ENCODE assay signal across 24 mouse cellular contexts in the genomic region with DNA sequence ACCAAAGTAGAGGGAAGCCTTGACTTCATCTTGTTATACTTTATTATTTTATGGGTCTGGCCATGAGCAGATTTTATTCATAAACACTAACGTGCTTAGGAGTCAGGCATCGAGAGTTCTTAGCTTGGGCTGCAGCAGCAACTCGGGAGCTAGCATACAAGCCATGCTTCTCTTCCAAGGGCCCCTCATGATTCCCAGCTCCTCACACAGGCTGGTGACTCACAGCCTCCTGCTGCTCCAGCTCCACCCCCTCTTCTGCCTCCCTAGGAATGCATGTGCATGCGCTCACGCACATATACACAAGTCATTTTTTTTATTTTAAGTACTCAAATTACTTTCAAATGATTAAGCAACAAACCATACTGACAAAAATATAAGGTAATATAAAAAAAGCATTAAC. TPM values are rescaled to one million over a fixed set of nuclear protein-coding genes. Genes with fewer than 3 reads are reported as not detected.
DNase-seq lines count a peak whose midpoint lies in the region; ATAC-seq and TF ChIP-seq lines count a peak whose summit lies in the region.
"Had no signal": no experiment of that assay in that cellular context is flagged by ENCODE, and none has a peak within 500 bp of the region (broad histone marks: within the 10 kb centered on the region; RNA-seq: fewer than 3 reads in every experiment).

No protein-coding gene starts in this region.

- no peaks in the 10 kb centered on the region for H3K4me1 ChIP-seq in intestine, postnatal 0 days (replicated peaks; ENCODE audit: control insufficient read depth, insufficient read depth, low read length)
- no peaks in the 10 kb centered on the region for H3K4me1 ChIP-seq in intestine, embryonic 16.5 days (ENCODE audit: control insufficient read depth, insufficient read depth, low read length)
- H3K4me1 ChIP-seq in bone marrow macrophage, adult 2 months (ENCODE audit: control insufficient read depth, insufficient read depth, low read length): peaks cover 32% of the 10 kb centered on the region
- H3K4me1 ChIP-seq in thymus, adult 2 months (replicated peaks; ENCODE audit: control insufficient read depth, insufficient read depth, low read length): no peaks in the 10 kb centered on the region
- H3K4me1 ChIP-seq: embryonic facial prominence, embryonic 10.5 days; embryonic facial prominence, embryonic 12.5 days; forebrain, embryonic 13.5 days; forebrain, embryonic 15.5 days had no signal

- H3K9me3 ChIP-seq in intestine, postnatal 0 days (ENCODE audit: control insufficient read depth): no peaks in the 10 kb centered on the region
- no peaks in the 10 kb centered on the region for H3K9me3 ChIP-seq in intestine, embryonic 16.5 days (ENCODE audit: control insufficient read depth, low read length)
- H3K9me3 ChIP-seq: embryonic facial prominence, embryonic 10.5 days; embryonic facial prominence, embryonic 12.5 days; forebrain, embryonic 13.5 days; forebrain, embryonic 15.5 days; G1E had no signal

- no peak overlapping the region for H3K4me2 ChIP-seq in intestine, postnatal 0 days (replicated peaks; ENCODE audit: low read depth)
- H3K4me2 ChIP-seq in intestine, embryonic 16.5 days (ENCODE audit: low read depth, low read length): no peak overlapping the region
- H3K4me2 ChIP-seq: embryonic facial prominence, embryonic 12.5 days; forebrain, embryonic 13.5 days; forebrain, embryonic 15.5 days had no signal

- no peak overlapping the region for H3K4me3 ChIP-seq in intestine, postnatal 0 days (ENCODE audit: low read depth, low read length)
- no peak overlapping the region for H3K4me3 ChIP-seq in intestine, embryonic 16.5 days (ENCODE audit: low read length)
- H3K4me3 ChIP-seq in bone marrow macrophage, adult 2 months (ENCODE audit: insufficient read depth, low read length): no peak overlapping the region
- H3K4me3 ChIP-seq in thymus, adult 2 months (ENCODE audit: control insufficient read depth, insufficient read depth, low read length): no peak overlapping the region
- H3K4me3 ChIP-seq: embryonic facial prominence, embryonic 10.5 days; embryonic facial prominence, embryonic 12.5 days; forebrain, embryonic 13.5 days; forebrain, embryonic 15.5 days had no signal

- WGBS in intestine, postnatal 0 days: 82% methylated on average over 5 of the region's 5 CpGs
- WGBS in intestine, embryonic 16.5 days: 90% methylated on average over 5 of the region's 5 CpGs
- 99% methylated on average over 5 of the region's 5 CpGs for whole genome bisulfite sequencing in thymus, adult 2 months

- no peak for TF ChIP-seq POLR2A in bone marrow macrophage, adult 2 months (IDR thresholded peaks at IDR 0.05; ENCODE audit: borderline replicate concordance, low read depth, low read length)
- no peak for TF ChIP-seq POLR2A in thymus, adult 2 months (IDR thresholded peaks at IDR 0.05; ENCODE audit: control insufficient read depth, extremely low read depth, insufficient read depth, low read length, poor library complexity)

- no peak for TF ChIP-seq CTCF in intestine, postnatal 0 days (IDR thresholded peaks at IDR 0.05; ENCODE audit: low read depth)
- no peak for TF ChIP-seq CTCF in bone marrow macrophage, adult 2 months (IDR thresholded peaks at IDR 0.05; ENCODE audit: low read depth, low read length)
- no peak for TF ChIP-seq CTCF in thymus, adult 2 months (IDR thresholded peaks at IDR 0.05; ENCODE audit: borderline replicate concordance, control insufficient read depth, extremely low read depth, insufficient read depth, low read length, poor library complexity)

- no peak for ATAC-seq in intestine, postnatal 0 days
- ATAC-seq in intestine, embryonic 16.5 days: no peak
- ATAC-seq: activated CD4-positive, CD25-positive, alpha-beta regulatory T cell, adult 4 months; forebrain, embryonic 13.5 days; forebrain, embryonic 15.5 days; forebrain, postnatal 0 days had no signal

- no peaks in the 10 kb centered on the region for H3K27me3 ChIP-seq in intestine, postnatal 0 days (replicated peaks; ENCODE audit: control insufficient read depth, insufficient read depth, low read length)
- no peaks in the 10 kb centered on the region for H3K27me3 ChIP-seq in intestine, embryonic 16.5 days (replicated peaks; ENCODE audit: control insufficient read depth, insufficient read depth, low read length)
- H3K27me3 ChIP-seq in thymus, adult 2 months (ENCODE audit: control insufficient read depth, insufficient read depth, low read length): no peaks in the 10 kb centered on the region
- H3K27me3 ChIP-seq: CH12.LX; embryonic facial prominence, embryonic 12.5 days; forebrain, embryonic 13.5 days; forebrain, embryonic 15.5 days; Patski had no signal

- H3K36me3 ChIP-seq in intestine, postnatal 0 days (ENCODE audit: control insufficient read depth, insufficient read depth): peaks cover 74% of the 10 kb centered on the region
- peaks cover 11% of the 10 kb centered on the region; the same call in 1 of the 2 replicates for H3K36me3 ChIP-seq in intestine, embryonic 16.5 days (ENCODE audit: control insufficient read depth, insufficient read depth, low read length)
- peaks cover 59% of the 10 kb centered on the region for H3K36me3 ChIP-seq in thymus, adult 2 months (ENCODE audit: control insufficient read depth, insufficient read depth, low read length)

- DNase-seq in 3T3-L1 (ENCODE audit: low read depth, low spot score): peak; percentile 37
- DNase-seq in thymus, adult 2 months: no peak
- DNase-seq in gastrocnemius, postnatal 10 days: no peak
- DNase-seq: adrenal gland, adult 8-10 months; adrenal gland, postnatal 14 days; adrenal gland, postnatal 36 days; B cell, adult 2 months; cerebellum, adult 11-12 months; cerebellum, adult 2 months; cerebellum, adult 9-10 months; cerebellum, postnatal 10 days; cerebellum, postnatal 25 days; forebrain, postnatal 0 days had no signal

- H3K27ac ChIP-seq in intestine, postnatal 0 days (ENCODE audit: low read depth, low read length): 0 out of 2 replicates have a peak overlapping the region, but pooled peaks have one; percentile 41
- no peak overlapping the region for H3K27ac ChIP-seq in intestine, embryonic 16.5 days (ENCODE audit: low read length)
- peak overlapping the region; percentile 22; the same call in 1 of the 2 replicates for H3K27ac ChIP-seq in bone marrow macrophage, adult 2 months (ENCODE audit: insufficient read depth, low read depth, low read length)
- no peak overlapping the region for H3K27ac ChIP-seq in thymus, adult 2 months (ENCODE audit: control insufficient read depth, insufficient read depth, low read length)
- H3K27ac ChIP-seq: embryonic facial prominence, embryonic 10.5 days; embryonic facial prominence, embryonic 12.5 days; forebrain, embryonic 13.5 days; forebrain, embryonic 15.5 days had no signal

- no peak overlapping the region for H3K9ac ChIP-seq in intestine, postnatal 0 days (ENCODE audit: low read depth, low read length)
- H3K9ac ChIP-seq in intestine, embryonic 16.5 days (ENCODE audit: low read depth, low read length): no peak overlapping the region
- H3K9ac ChIP-seq: embryonic facial prominence, embryonic 12.5 days; forebrain, embryonic 13.5 days; forebrain, embryonic 15.5 days; forebrain, postnatal 0 days had no signal

RNA-seq across cellular contexts. Expression of gene Cog3, which starts 26.2 kb away (rescaled TPM):
- polyA plus RNA-seq in intestine, postnatal 0 days (2015; fragmentation: Nextera tagmentation; extraction: Ambion mirVana): 9.2 TPM in 2 replicates
- 16.5 TPM in 2 replicates for polyA plus RNA-seq in intestine, embryonic 16.5 days (2015; fragmentation: Nextera tagmentation; extraction: Ambion mirVana)
- polyA plus RNA-seq in bone marrow macrophage, adult 2 months (2012; ENCODE audit: insufficient read depth, insufficient read length, missing spikeins): 14.6 and 15.3 TPM in 2 replicates
- 16.1 and 16.2 TPM in 2 replicates for polyA plus RNA-seq in thymus, adult 2 months (2012; rRNA removed)
- total RNA-seq in gastrocnemius, postnatal 10 days (2021): 10 to 100 TPM; 10.6 to 12.6 TPM

RNA-seq across cellular contexts. Expression of gene Slc25a30, which starts 58.7 kb away (rescaled TPM):
- 2.5 TPM in 2 replicates for polyA plus RNA-seq in intestine, postnatal 0 days (2015; fragmentation: Nextera tagmentation; extraction: Ambion mirVana)
- polyA plus RNA-seq in intestine, embryonic 16.5 days (2015; fragmentation: Nextera tagmentation; extraction: Ambion mirVana): 2.1 and 2.4 TPM in 2 replicates
- 26.8 and 33.3 TPM in 2 replicates for polyA plus RNA-seq in bone marrow macrophage, adult 2 months (2012; ENCODE audit: insufficient read depth, insufficient read length, missing spikeins)
- 10.9 and 15.7 TPM in 2 replicates for polyA plus RNA-seq in thymus, adult 2 months (2012; rRNA removed)
- total RNA-seq in gastrocnemius, postnatal 10 days (2021): 1 to 10 TPM; 6.3 to 9.8 TPM

Comparison
In these comparisons a context has a peak if more than half of its experiments do, and no peak if none do; other contexts are left out.
1. H3K27ac ChIP-seq: peak in intestine, postnatal 0 days (single experiment) and bone marrow macrophage, adult 2 months (single experiment); none in intestine, embryonic 16.5 days (single experiment) and thymus, adult 2 months (single experiment).